Mouse (Mus musculus) C2C12 (cell line): ENCODE data around the gene Fam163b. TPM values are rescaled to one million over a fixed set of nuclear protein-coding genes. Genes with fewer than 3 reads are reported as not detected.

Experiments used
- H3K27me3 ChIP-seq: one replicate; pipeline ENCODE4 v1.6.1; 2011; ENCODE audit not compliant: control insufficient read depth, insufficient read depth, insufficient read length
- H3K36me3 ChIP-seq: one replicate; pipeline ENCODE4 v1.6.1; 2011; ENCODE audit not compliant: control insufficient read depth, insufficient read depth
- H3K4me3 ChIP-seq: one replicate; pipeline ENCODE4 v1.5.1; 2011; ENCODE audit warnings: mild to moderate bottlenecking, control low read depth; ENCODE audit not compliant: poor library complexity, insufficient read depth, severe bottlenecking
- H3K79me2 ChIP-seq: one replicate; pipeline ENCODE4 v1.6.1; 2011; ENCODE audit not compliant: control insufficient read depth, insufficient read depth
- H3K79me3 ChIP-seq: one replicate; pipeline ENCODE4 v1.6.1; 2011; ENCODE audit warnings: low read depth, control low read depth
- H3ac ChIP-seq: one replicate; pipeline ENCODE3; 2011; ENCODE audit warnings: low read depth; ENCODE audit not compliant: control insufficient read depth, insufficient read length
- CEBPB ChIP-seq: IDR thresholded peaks from one replicate; pipeline ENCODE4 v1.6.1; 2011; ENCODE audit warnings: low read depth, mild to moderate bottlenecking, control low read depth, moderate library complexity
- CTCF ChIP-seq: IDR thresholded peaks from one replicate; pipeline ENCODE4 v1.5.1; 2011; ENCODE audit not compliant: control insufficient read depth, insufficient read depth, insufficient read length
- FOSL1 ChIP-seq: IDR thresholded peaks from one replicate; pipeline ENCODE4 v1.8.0; 2011; ENCODE audit warnings: mild to moderate bottlenecking, low read length; ENCODE audit not compliant: poor library complexity, insufficient read depth, severe bottlenecking
- MAX ChIP-seq: IDR thresholded peaks from one replicate; pipeline ENCODE4 v1.6.1; 2011; ENCODE audit warnings: mild to moderate bottlenecking, control low read depth
- MYOD1 ChIP-seq: IDR thresholded peaks from one replicate; pipeline ENCODE4 v1.6.1; 2011; ENCODE audit warnings: low read depth; ENCODE audit not compliant: control insufficient read depth, insufficient read length
- MYOG ChIP-seq: IDR thresholded peaks from one replicate; pipeline ENCODE4 v1.6.1; 2011; ENCODE audit not compliant: control insufficient read depth, insufficient read length; ENCODE audit errors: extremely low read depth
- USF1 ChIP-seq: IDR thresholded peaks from one replicate; pipeline ENCODE4 v1.6.1; 2011; ENCODE audit warnings: low read depth, mild to moderate bottlenecking, control low read depth, moderate library complexity
- polyA plus RNA-seq: library from polyadenylated mRNA; unstranded; fragments of >200 nt; fragmentation: generic; extraction: Trizol; gene quantifications from one replicate; pipeline ENCODE4 v1.2.1, GENCODE M21; 2012; ENCODE audit warnings: missing spikeins

Gene Fam163b
- polyA plus RNA-seq, 1 experiment, result not detected

DNA sequence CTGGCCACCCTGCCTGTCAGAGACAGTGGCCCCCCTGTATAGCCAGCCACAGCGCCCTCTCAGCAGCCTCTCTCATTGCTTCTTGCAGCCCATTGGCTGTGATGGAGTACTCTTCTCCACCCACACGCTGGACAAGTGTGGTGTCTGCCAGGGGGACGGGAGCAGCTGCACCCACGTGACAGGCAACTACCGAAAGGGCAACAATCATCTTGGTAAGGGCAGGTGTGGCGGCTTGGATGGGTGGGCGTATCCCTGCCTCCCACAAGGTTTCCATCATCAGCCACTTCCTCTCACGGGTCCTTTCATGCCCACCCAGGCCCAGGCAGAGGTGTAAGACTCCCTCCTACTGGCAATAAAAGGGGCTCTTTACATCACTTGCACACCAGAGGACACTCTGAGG lies 57.3 kb downstream of the Fam163b start:
- Histone ChIP-seq H3ac (no peak overlapping the region), H3K79me3 (no peaks in the 10 kb centered on the region), H3K79me2 (no peaks in the 10 kb centered on the region), H3K4me3 (no peak overlapping the region), H3K36me3 (no peaks in the 10 kb centered on the region), H3K27me3 (peaks cover 25% of the 10 kb centered on the region)
- TF ChIP-seq MAX (no peak), CEBPB (no peak), MYOG (no peak), CTCF (no peak), FOSL1 (no peak), USF1 (no peak), MYOD1 (no peak)

DNA sequence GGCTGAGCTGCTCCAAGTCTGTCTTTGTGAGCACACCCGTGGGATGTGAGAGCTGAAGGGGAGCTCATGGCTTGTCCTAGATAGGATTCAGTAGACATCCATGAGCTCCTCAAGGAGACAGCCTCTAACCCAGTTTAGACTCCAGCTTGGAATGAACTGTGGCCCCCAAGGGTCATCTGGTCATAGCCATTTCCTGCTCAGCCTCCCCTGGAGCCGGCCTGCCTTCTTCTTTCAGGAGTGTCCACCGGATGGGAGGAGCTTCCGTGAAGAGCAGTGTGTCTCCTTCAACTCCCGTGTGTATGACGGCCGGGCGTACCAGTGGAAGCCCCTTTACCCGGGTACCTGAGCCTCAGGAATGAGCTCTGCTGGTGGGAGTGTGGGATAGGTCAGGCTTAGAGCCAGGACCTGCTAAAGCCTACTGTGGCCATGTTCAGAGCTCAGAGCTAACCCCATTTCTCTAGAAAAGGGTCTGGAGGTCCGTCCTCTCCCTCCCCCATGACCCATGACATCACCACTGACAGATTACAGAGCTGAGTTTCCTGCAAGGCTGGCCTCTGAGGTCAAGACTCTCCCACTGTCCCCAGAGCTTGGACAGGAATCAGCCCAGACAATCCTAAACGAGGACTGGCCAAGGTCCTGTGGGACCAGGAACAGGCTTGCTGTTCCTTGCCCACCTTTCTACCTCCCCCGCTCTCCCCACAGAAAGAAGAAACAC lies 58.4 kb downstream of the Fam163b start:
- Histone ChIP-seq H3K79me2 (no peaks in the 10 kb centered on the region), H3K4me3 (no peak overlapping the region), H3K27me3 (peaks cover 34% of the 10 kb centered on the region), H3K79me3 (no peaks in the 10 kb centered on the region), H3ac (no peak overlapping the region), H3K36me3 (no peaks in the 10 kb centered on the region)
- TF ChIP-seq CTCF (no peak), FOSL1 (no peak), USF1 (no peak), MAX (no peak), MYOG (no peak), MYOD1 (no peak), CEBPB (no peak)

DNA sequence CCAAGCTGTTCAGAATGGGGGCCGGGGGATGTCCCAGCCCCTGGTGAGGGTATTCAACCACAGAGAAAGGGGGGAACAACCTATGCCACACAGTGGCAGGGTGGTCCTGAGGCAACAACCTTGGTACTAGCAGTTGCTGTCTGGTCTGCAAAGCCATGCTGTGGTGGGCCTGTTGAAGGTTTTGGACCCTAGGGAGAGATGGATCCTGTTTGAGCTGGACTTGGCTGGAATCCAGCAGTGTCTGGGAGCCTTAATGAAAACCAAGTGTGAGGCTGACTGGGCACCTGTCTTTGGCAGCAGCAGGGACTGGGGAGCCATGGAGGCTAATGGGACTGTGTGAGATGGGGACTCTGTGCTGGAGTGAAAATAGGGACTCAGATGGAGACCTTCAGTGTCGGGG lies 62.6 kb downstream of the Fam163b start:
- Histone ChIP-seq H3ac (no peak overlapping the region), H3K27me3 (peaks cover 35% of the 10 kb centered on the region), H3K4me3 (no peak overlapping the region), H3K36me3 (no peaks in the 10 kb centered on the region), H3K79me2 (no peaks in the 10 kb centered on the region), H3K79me3 (no peaks in the 10 kb centered on the region)
- no peak for TF ChIP-seq MYOG

- TF ChIP-seq FOSL1 (no peak), MYOD1 (no peak), CEBPB (no peak), MYOG (no peak), CTCF (no peak), MAX (no peak), USF1 (no peak)
Measured at GRCm38 (mm10) chr2:27079152-27079584, 63.1 kb downstream of the Fam163b start, which contains the start of gene Adamtsl2. Gene Adamtsl2, plus strand, starts transcription at chr2:27079379.

GRCm38 (mm10) chr2:27078312-27078711 lies 64.0 kb downstream of the Fam163b start:
- H3K27me3 ChIP-seq, result peaks cover 33% of the 10 kb centered on the region
- TF ChIP-seq MAX (no peak), CTCF (no peak), FOSL1 (no peak), USF1 (no peak), CEBPB (no peak), MYOD1 (no peak), MYOG (no peak)
- H3K79me2 ChIP-seq, result no peaks in the 10 kb centered on the region
- H3K4me3 ChIP-seq, result no peak overlapping the region
- no peak overlapping the region for H3ac ChIP-seq
- no peaks in the 10 kb centered on the region for H3K36me3 ChIP-seq
- no peaks in the 10 kb centered on the region for H3K79me3 ChIP-seq

More at GRCm38 (mm10) chr2:27079152-27079584, 63.1 kb downstream of the Fam163b start, which contains the start of gene Adamtsl2:
- Histone ChIP-seq H3K4me3 (no peak within 1 kb of the TSS), H3K36me3 (no peaks in the 10 kb centered on the region), H3K27me3 (peaks cover 37% of the 10 kb centered on the region), H3ac (no peak within 1 kb of the TSS), H3K79me2 (no peaks in the 10 kb centered on the region), H3K79me3 (no peaks in the 10 kb centered on the region)

DNA sequence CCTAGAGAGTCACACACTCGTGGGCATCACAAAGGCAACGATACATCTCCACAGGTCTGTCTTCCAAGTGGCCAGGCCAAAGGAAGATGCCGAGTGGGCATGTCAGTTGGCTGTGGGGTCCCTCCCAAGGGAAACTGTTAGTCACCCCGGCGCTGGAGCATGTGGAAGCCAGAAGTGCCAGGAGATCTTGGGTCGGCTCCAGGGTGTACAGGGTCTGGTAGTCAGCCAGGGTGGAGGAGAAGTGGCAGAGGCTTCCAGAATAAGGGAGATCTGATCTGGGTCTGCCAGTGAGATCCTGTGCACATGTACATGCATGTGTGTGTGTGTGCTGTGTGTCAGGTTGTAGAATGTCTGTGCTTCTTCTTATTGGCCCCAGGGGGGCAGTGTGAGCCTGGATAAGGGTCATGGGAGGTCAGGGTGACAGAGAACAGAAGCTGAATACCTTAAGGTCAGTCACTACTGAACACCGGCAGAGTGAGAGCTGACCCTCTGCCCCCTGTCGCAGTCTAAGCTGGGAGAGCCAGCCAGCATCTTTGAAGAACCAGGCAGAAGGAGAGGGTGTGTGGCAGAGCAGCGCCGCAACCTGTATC lies 64.5 kb downstream of the Fam163b start:
- no peak overlapping the region for H3ac ChIP-seq
- H3K79me3 ChIP-seq, result no peaks in the 10 kb centered on the region
- TF ChIP-seq CEBPB (no peak), MYOD1 (no peak), CTCF (no peak), MYOG (no peak), FOSL1 (no peak), USF1 (no peak), MAX (no peak)
- no peak overlapping the region for H3K4me3 ChIP-seq
- H3K79me2 ChIP-seq, result no peaks in the 10 kb centered on the region
- peaks cover 27% of the 10 kb centered on the region for H3K27me3 ChIP-seq
- H3K36me3 ChIP-seq, result no peaks in the 10 kb centered on the region
